Mouse (Mus musculus) midbrain, embryonic 16.5 days (tissue): ENCODE measurements at regions not wholly inside any gene's neighbourhood (a gene's known extent, or its start where the extent isn't known, plus 50 kb on each side); places are given as distances from the start of the nearest gene placed in this dataset.

Experiments used
- ATAC-seq: fragments of 200-750 bp; cut with Nextera tagmentation; 2 replicates; pipeline ENCODE4 v1.8.0; 2017; ENCODE audit warnings: moderate TSS enrichment
- H3K27ac ChIP-seq: fragments of 300-500 bp; sonication (generic); 2 replicates; pipeline ENCODE4 v1.5.1; 2014; ENCODE audit warnings: mild to moderate bottlenecking, low read length, mixed read lengths
- H3K27me3 ChIP-seq: fragments of 300-500 bp; sonication (generic); 2 replicates; pipeline ENCODE4 v1.6.1; 2014; ENCODE audit warnings: low read depth, low read length, mixed read lengths; ENCODE audit not compliant: control insufficient read depth, insufficient read depth
- H3K36me3 ChIP-seq: fragments of 300-500 bp; sonication (generic); 2 replicates; pipeline ENCODE4 v1.6.1; 2014; ENCODE audit warnings: mild to moderate bottlenecking, low read length, moderate library complexity, mixed read lengths; ENCODE audit not compliant: control insufficient read depth, insufficient read depth
- H3K4me1 ChIP-seq: fragments of 300-500 bp; sonication (generic); 2 replicates; pipeline ENCODE4 v1.6.1; 2014; ENCODE audit warnings: mild to moderate bottlenecking, low read length, mixed read lengths; ENCODE audit not compliant: control insufficient read depth, insufficient read depth
- H3K4me2 ChIP-seq: fragments of 300-500 bp; sonication (generic); 2 replicates; pipeline ENCODE4 v1.6.1; 2014; ENCODE audit warnings: mild to moderate bottlenecking, low read length, mixed read lengths
- H3K4me3 ChIP-seq: fragments of 300-500 bp; sonication (generic); 2 replicates; pipeline ENCODE4 v1.5.1; 2014; ENCODE audit warnings: low read depth, mild to moderate bottlenecking, low read length, moderate library complexity, mixed read lengths
- H3K9ac ChIP-seq: fragments of 300-500 bp; sonication (generic); 2 replicates; pipeline ENCODE4 v1.6.1; 2014; ENCODE audit warnings: low read depth, low read length, mixed read lengths
- H3K9me3 ChIP-seq: fragments of 300-500 bp; sonication (generic); replicated peaks from 2 replicates; pipeline ENCODE4 v1.6.1; 2014; ENCODE audit warnings: mild to moderate bottlenecking, low read length, mixed read lengths; ENCODE audit not compliant: control insufficient read depth, poor library complexity, severe bottlenecking
- WGBS: fragments of 180-500 bp; shearing (Covaris S2); extraction: QIAGEN DNeasy Blood & Tissue Kit; methylation state at CpG from one replicate; pipeline ENCODE4 v1.1.7; 2014; 5-methylcytosine and 5-hydroxymethylcytosine counted together

GRCm38 (mm10) chr10:15791473-15792269 lies 1073.7 kb upstream of the Gje1 start:
- Histone ChIP-seq H3K36me3 (no peaks in the 10 kb centered on the region), H3K9ac (no peak overlapping the region), H3K9me3 (no peaks in the 10 kb centered on the region), H3K27ac (no peak overlapping the region), H3K4me2 (no peak overlapping the region), H3K4me1 (no peaks in the 10 kb centered on the region), H3K27me3 (no peaks in the 10 kb centered on the region), H3K4me3 (no peak overlapping the region)
- no peak for ATAC-seq
- WGBS = 34% methylated on average over 7 of the region's 7 CpGs

- peak; percentile 42 for ATAC-seq
- Histone ChIP-seq H3K27ac (no peak overlapping the region), H3K9ac (no peak overlapping the region), H3K27me3 (no peaks in the 10 kb centered on the region), H3K36me3 (no peaks in the 10 kb centered on the region), H3K4me1 (no peaks in the 10 kb centered on the region), H3K4me3 (no peak overlapping the region), H3K4me2 (peak overlapping the region; percentile 15; the same call in 1 of the 2 replicates), H3K9me3 (no peaks in the 10 kb centered on the region)
- 69% methylated on average over 6 of the region's 6 CpGs for WGBS
These were observed 1042.1 kb upstream of the Gje1 start for GRCm38 (mm10) chr10:15759983-15760723.

- H3K27ac ChIP-seq = no peak overlapping the region
- H3K9ac ChIP-seq = no peak overlapping the region
- H3K27me3 ChIP-seq = no peaks in the 10 kb centered on the region
- H3K4me3 ChIP-seq = no peak overlapping the region
- peak overlapping the region; percentile 15; the same call in 1 of the 2 replicates for H3K4me2 ChIP-seq
- no peaks in the 10 kb centered on the region for H3K9me3 ChIP-seq
- H3K36me3 ChIP-seq = no peaks in the 10 kb centered on the region
- ATAC-seq = peak; percentile 39
- H3K4me1 ChIP-seq = no peaks in the 10 kb centered on the region
- 52% methylated on average over 3 of the region's 3 CpGs for WGBS
These were observed 1041.6 kb upstream of the Gje1 start for GRCm38 (mm10) chr10:15759576-15759975.

DNA sequence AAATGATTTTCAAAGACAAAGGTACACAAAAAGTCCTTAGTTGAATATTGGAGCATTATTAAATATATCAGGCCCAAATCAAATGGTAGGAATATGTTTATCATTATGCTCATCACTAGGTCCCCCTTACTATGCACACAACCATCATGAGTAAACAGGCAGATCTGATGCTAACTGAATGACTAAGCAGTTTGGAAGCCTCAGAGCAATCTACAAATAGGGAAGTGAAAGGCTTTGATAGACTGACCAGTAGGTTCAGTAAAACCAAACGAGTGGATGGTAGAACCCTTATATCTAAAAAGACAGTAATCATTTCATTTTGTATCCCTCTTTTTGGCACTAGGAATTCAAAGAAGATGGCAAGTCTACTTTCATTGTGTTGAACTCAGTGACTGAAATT lies 1039.5 kb upstream of the Gje1 start:
- Histone ChIP-seq H3K4me2 (no peak overlapping the region), H3K4me1 (no peaks in the 10 kb centered on the region), H3K4me3 (no peak overlapping the region), H3K27ac (no peak overlapping the region), H3K36me3 (no peaks in the 10 kb centered on the region), H3K27me3 (no peaks in the 10 kb centered on the region), H3K9me3 (no peaks in the 10 kb centered on the region), H3K9ac (no peak overlapping the region)
- ATAC-seq = no peak
- WGBS = 24% methylated on average over 1 of the region's 1 CpGs

DNA sequence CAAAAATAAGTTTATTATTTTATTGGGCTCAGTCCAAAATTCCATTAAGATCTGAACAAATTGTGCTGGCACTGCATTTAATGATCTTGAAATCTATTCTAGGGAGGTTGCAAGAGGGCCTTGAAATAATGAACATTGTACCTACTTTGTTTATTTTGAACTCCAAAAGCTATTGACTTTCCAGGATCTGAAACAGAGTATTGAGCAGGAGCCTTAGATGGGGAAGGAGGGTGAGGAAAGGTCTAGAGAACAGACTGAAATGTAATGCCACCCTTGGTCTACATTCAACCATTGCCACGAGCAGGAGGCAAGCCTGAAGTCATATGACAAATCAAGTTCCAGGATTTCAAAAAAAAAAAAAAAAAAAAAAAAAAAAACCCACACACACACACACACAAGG lies 1028.9 kb upstream of the Gje1 start:
- no peak for ATAC-seq
- no peaks in the 10 kb centered on the region for H3K9me3 ChIP-seq
- H3K9ac ChIP-seq = no peak overlapping the region
- H3K27me3 ChIP-seq = no peaks in the 10 kb centered on the region
- WGBS = 76% methylated on average over 1 of the region's 1 CpGs
- H3K4me1 ChIP-seq = no peaks in the 10 kb centered on the region
- no peaks in the 10 kb centered on the region for H3K36me3 ChIP-seq
- H3K4me3 ChIP-seq = no peak overlapping the region
- H3K4me2 ChIP-seq = no peak overlapping the region
- H3K27ac ChIP-seq = no peak overlapping the region

GRCm38 (mm10) chr10:15738630-15739029 lies 1020.6 kb upstream of the Gje1 start:
- no peaks in the 10 kb centered on the region for H3K27me3 ChIP-seq
- H3K9me3 ChIP-seq = no peaks in the 10 kb centered on the region
- H3K27ac ChIP-seq = no peak overlapping the region
- H3K9ac ChIP-seq = no peak overlapping the region
- no peak overlapping the region for H3K4me3 ChIP-seq
- ATAC-seq = no peak
- H3K36me3 ChIP-seq = no peaks in the 10 kb centered on the region
- no peaks in the 10 kb centered on the region for H3K4me1 ChIP-seq
- no peak overlapping the region for H3K4me2 ChIP-seq
- 77% methylated on average over 3 of the region's 3 CpGs for WGBS

- Histone ChIP-seq H3K4me3 (no peak overlapping the region), H3K27ac (no peak overlapping the region), H3K9me3 (no peaks in the 10 kb centered on the region; the same call in 1 of the 2 replicates), H3K36me3 (no peaks in the 10 kb centered on the region), H3K4me1 (no peaks in the 10 kb centered on the region), H3K9ac (no peak overlapping the region), H3K27me3 (no peaks in the 10 kb centered on the region), H3K4me2 (no peak overlapping the region)
- ATAC-seq = no peak
- 90% methylated on average over 1 of the region's 1 CpGs for WGBS
These were observed 1013.3 kb upstream of the Gje1 start for GRCm38 (mm10) chr10:15731318-15731717.

DNA sequence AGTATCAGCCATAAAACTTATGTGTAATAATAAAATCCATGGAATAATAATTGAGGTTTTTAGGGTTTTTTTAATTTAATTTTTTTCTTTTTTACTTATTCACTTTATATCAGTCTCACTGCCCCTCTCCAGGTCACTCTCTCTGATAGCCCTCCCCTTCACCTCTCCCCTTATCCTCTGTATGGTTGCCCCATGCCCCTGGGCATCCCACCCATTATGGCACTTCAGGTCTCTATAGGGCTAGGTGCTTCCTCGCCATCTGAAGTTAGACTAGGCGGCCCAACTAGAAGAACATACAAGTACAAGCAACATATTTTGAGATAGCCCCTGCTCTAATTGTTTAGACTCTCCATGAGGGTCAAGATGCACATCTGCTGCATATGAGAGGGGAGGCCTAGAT lies 979.9 kb upstream of the Gje1 start:
- WGBS = 96% methylated on average over 2 of the region's 2 CpGs
- Histone ChIP-seq H3K4me3 (no peak overlapping the region), H3K4me2 (no peak overlapping the region), H3K27me3 (no peaks in the 10 kb centered on the region), H3K27ac (no peak overlapping the region), H3K9ac (no peak overlapping the region), H3K4me1 (no peaks in the 10 kb centered on the region), H3K9me3 (no peaks in the 10 kb centered on the region), H3K36me3 (no peaks in the 10 kb centered on the region)
- no peak for ATAC-seq

DNA sequence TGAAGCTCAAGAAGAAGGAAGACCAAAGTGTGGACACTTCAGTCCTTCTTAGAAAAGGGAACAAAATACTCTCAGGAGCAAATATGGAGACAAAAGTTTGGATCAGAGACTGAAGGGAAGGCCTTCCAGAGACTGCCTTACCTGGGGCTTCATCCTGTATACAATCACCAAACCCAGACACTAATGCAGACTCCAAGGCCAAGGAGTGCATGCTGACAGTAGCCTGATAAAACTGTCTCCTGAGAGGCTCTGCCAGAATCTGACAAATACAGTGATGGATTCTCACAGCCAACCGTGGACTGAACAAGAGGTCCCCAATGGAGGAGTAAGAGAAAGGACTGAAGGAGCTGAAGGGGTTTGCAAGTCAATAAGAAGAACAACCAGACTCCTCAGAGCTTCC lies 979.0 kb upstream of the Gje1 start:
- H3K9ac ChIP-seq = no peak overlapping the region
- ATAC-seq = no peak
- no peaks in the 10 kb centered on the region for H3K36me3 ChIP-seq
- H3K27ac ChIP-seq = no peak overlapping the region
- no peaks in the 10 kb centered on the region for H3K4me1 ChIP-seq
- H3K27me3 ChIP-seq = no peaks in the 10 kb centered on the region
- H3K9me3 ChIP-seq = no peaks in the 10 kb centered on the region
- 92% methylated on average over 1 of the region's 1 CpGs for WGBS
- H3K4me2 ChIP-seq = no peak overlapping the region
- no peak overlapping the region for H3K4me3 ChIP-seq
